12 mouse cellular contexts compared by ENCODE assay signal in genomic region chr1:178683631-178684030, GRCm38 (mm10).
A peak's percentile ranks its signal among the peaks of the same experiment; 100 is the strongest.
DNase-seq lines count a peak whose midpoint lies in the region; ATAC-seq and TF ChIP-seq lines count a peak whose summit lies in the region.
"Had no signal": no experiment of that assay in that cellular context is flagged by ENCODE, and none has a peak within 500 bp of the region (broad histone marks: within the 10 kb centered on the region; RNA-seq: fewer than 3 reads in every experiment).

No protein-coding gene starts in this region.

- no peaks in the 10 kb centered on the region for H3K27me3 ChIP-seq in lung, embryonic 16.5 days (ENCODE audit: control insufficient read depth, insufficient read depth, low read depth, low read length)
- no peaks in the 10 kb centered on the region for H3K27me3 ChIP-seq in lung, postnatal 0 days (replicated peaks; ENCODE audit: insufficient read depth, low read length)
- H3K27me3 ChIP-seq in forebrain, embryonic 15.5 days = no peaks in the 10 kb centered on the region
- H3K27me3 ChIP-seq: limb, embryonic 12.5 days had no signal

- no peak overlapping the region for H3K9ac ChIP-seq in lung, embryonic 16.5 days (ENCODE audit: low read length)
- H3K9ac ChIP-seq in lung, postnatal 0 days (replicated peaks; ENCODE audit: low read depth) = no peak overlapping the region
- H3K9ac ChIP-seq in forebrain, embryonic 15.5 days (replicated peaks) = no peak overlapping the region
- H3K9ac ChIP-seq: limb, embryonic 12.5 days; neural tube, embryonic 13.5 days had no signal

- no peaks in the 10 kb centered on the region for H3K4me1 ChIP-seq in lung, embryonic 16.5 days (replicated peaks; ENCODE audit: control insufficient read depth, insufficient read depth, low read length)
- H3K4me1 ChIP-seq in lung, postnatal 0 days (ENCODE audit: insufficient read depth, low read depth, low read length) = no peaks in the 10 kb centered on the region
- no peaks in the 10 kb centered on the region; the same call in 1 of the 2 replicates for H3K4me1 ChIP-seq in forebrain, embryonic 15.5 days

- no peak overlapping the region for H3K4me2 ChIP-seq in lung, embryonic 16.5 days (ENCODE audit: low read depth, low read length)
- no peak overlapping the region for H3K4me2 ChIP-seq in lung, postnatal 0 days (replicated peaks; ENCODE audit: low read depth, low read length)
- no peak overlapping the region for H3K4me2 ChIP-seq in forebrain, embryonic 15.5 days (replicated peaks)
- H3K4me2 ChIP-seq: limb, embryonic 12.5 days; neural tube, embryonic 13.5 days had no signal

- no peak for DNase-seq in lung, postnatal 0 days (ENCODE audit: low spot score)
- peak; percentile 10 for DNase-seq in gastrocnemius, postnatal 10 days
- peak; percentile 73 to 82 for DNase-seq in kidney, postnatal 4 days
- DNase-seq in right cerebral cortex, adult 18-20 months = peak; percentile 67
- no peak for DNase-seq in urinary bladder, adult 2 months (ENCODE audit: low spot score)
- DNase-seq in c-Kit-positive CD71-positive TER-119-positive erythroid progenitor cells, embryonic 14.5 days (ENCODE audit: low spot score) = no peak
- DNase-seq: cerebellum, adult 11-12 months had no signal

- H3K36me3 ChIP-seq in lung, embryonic 16.5 days (ENCODE audit: control insufficient read depth, insufficient read depth, low read length) = no peaks in the 10 kb centered on the region
- H3K36me3 ChIP-seq in lung, postnatal 0 days (ENCODE audit: insufficient read depth, low read length) = no peaks in the 10 kb centered on the region
- no peaks in the 10 kb centered on the region for H3K36me3 ChIP-seq in forebrain, embryonic 15.5 days
- H3K36me3 ChIP-seq: G1E; neural tube, embryonic 13.5 days had no signal

- no peak for TF ChIP-seq EP300 in lung, postnatal 0 days (IDR thresholded peaks at IDR 0.05)

- WGBS in lung, embryonic 16.5 days = 50% methylated on average over 10 of the region's 10 CpGs
- WGBS in lung, postnatal 0 days = 57% methylated on average over 10 of the region's 10 CpGs
- WGBS in forebrain, embryonic 15.5 days = 64% methylated on average over 10 of the region's 10 CpGs

- no peak overlapping the region for H3K4me3 ChIP-seq in lung, embryonic 16.5 days (ENCODE audit: low read length)
- no peak overlapping the region for H3K4me3 ChIP-seq in lung, postnatal 0 days (ENCODE audit: low read depth, low read length)
- no peak overlapping the region for H3K4me3 ChIP-seq in forebrain, embryonic 15.5 days
- H3K4me3 ChIP-seq: limb, embryonic 12.5 days; neural tube, embryonic 13.5 days had no signal

- no peaks in the 10 kb centered on the region for H3K9me3 ChIP-seq in lung, embryonic 16.5 days (ENCODE audit: control insufficient read depth, low read length)
- H3K9me3 ChIP-seq in lung, postnatal 0 days (ENCODE audit: low read length) = no peaks in the 10 kb centered on the region
- no peaks in the 10 kb centered on the region for H3K9me3 ChIP-seq in forebrain, embryonic 15.5 days
- H3K9me3 ChIP-seq: limb, embryonic 12.5 days; neural tube, embryonic 13.5 days had no signal

- peak; percentile 61 for ATAC-seq in lung, embryonic 16.5 days (ENCODE audit: low read depth)
- ATAC-seq in lung, postnatal 0 days = no peak
- no peak for ATAC-seq in forebrain, embryonic 15.5 days (replicated peaks)

- TF ChIP-seq CTCF in lung, postnatal 0 days (IDR thresholded peaks at IDR 0.05) = no peak

- no peak overlapping the region for H3K27ac ChIP-seq in lung, embryonic 16.5 days (ENCODE audit: low read length)
- H3K27ac ChIP-seq in lung, postnatal 0 days (ENCODE audit: low read length) = no peak overlapping the region
- no peak overlapping the region for H3K27ac ChIP-seq in forebrain, embryonic 15.5 days (replicated peaks)
- H3K27ac ChIP-seq: limb, embryonic 12.5 days; neural tube, embryonic 13.5 days had no signal

Comparison
In these comparisons a context has a peak if more than half of its experiments do, and no peak if none do; other contexts are left out.
1. DNase-seq: peak in gastrocnemius, postnatal 10 days (single experiment), kidney, postnatal 4 days (2 of 2) and right cerebral cortex, adult 18-20 months (single experiment); none in lung, postnatal 0 days (single experiment), urinary bladder, adult 2 months (single experiment) and c-Kit-positive CD71-positive TER-119-positive erythroid progenitor cells, embryonic 14.5 days (single experiment).